Mouse (Mus musculus) adrenal gland, postnatal 14 days (tissue): ENCODE measurements around the gene Gm21822. TPM values are rescaled to one million over a fixed set of nuclear protein-coding genes. Genes with fewer than 3 reads are reported as not detected.
"Not testable (repeated sequence)": the region's sequence is repeated elsewhere in the genome, so short reads cannot be mapped to it uniquely, and the experiment has no call there.

Source experiments
- DNase-seq: peaks from one replicate; pipeline ENCODE4 v3.0.0; 2021; ENCODE audit warnings: mixed read lengths
- long read RNA-seq, 2 experiments: library from polyadenylated mRNA; stranded (forward); transcript quantifications; one replicate each; pipeline ENCODE4 v2.0.0; 2021
- total RNA-seq: library from RNA; stranded (reverse); gene quantifications from 2 replicates; pipeline ENCODE4 v1.2.3, GENCODE M21; 2021

Gene Gm21822
- not detected in 2 replicates for total RNA-seq
- long read RNA-seq, experiment 1: 0 reads
- long read RNA-seq, experiment 2: 0 reads

DNA sequence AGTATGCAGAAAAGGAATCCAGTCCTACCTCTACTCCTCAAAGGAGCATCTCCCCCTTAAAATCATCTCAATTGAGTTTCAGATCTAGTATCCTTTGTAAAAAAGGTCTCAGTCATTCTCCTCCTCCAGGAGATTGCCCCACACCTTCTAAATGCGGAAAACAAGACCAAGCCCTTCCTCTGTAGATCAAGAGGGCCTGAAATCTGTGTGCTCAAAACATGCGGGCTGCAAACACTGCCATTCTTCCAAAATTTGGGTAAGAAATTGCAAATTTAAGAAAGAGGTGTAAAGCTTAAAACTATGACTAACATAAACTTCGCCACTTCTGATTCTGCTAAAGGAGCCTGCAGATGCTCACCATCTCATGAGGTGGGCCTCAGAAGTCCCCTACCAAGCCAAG lies at the start of gene Gm21822:
Gene Gm21822, plus strand, starts transcription at position 301 of the 400 bp plus-strand sequence.
- not testable (repeated sequence) for DNase-seq
